Mouse (Mus musculus): ENCODE results near the gene Rpl36.

Rpl36 gene

DNA sequence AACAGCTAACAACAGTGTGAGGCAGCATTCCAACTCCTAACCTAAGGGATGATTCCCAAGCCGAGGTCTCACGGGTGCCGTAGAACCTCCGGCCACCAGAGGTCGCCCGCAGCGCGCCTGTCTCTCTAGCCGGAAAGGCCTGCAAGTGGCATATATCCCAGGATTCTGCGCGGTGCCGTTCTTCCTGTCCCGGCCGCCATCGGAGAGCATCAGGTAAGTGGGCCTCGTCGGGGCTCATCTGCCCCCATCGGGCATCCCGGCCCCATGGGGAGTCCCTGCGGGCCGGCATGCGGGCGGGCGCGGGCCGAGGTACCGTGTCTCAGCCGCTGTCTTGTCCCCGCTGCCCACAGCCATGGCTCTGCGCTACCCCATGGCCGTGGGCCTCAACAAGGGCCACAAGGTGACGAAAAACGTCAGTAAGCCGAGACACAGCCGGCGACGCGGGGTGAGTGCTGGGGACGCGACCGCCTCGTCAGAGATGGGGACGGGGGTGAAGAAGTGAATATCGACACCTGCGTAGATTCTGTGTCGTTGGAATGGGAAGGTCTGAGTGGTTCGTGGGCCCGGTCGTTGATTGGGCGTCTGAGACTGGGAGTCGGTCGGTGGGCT lies at the start of gene Rpl36:
Gene Rpl36, plus strand, starts transcription at position 181 of the 609 bp plus-strand sequence.
- DNase-seq (ENCODE audit: low read depth, low spot score), result peak; percentile 96

DNA sequence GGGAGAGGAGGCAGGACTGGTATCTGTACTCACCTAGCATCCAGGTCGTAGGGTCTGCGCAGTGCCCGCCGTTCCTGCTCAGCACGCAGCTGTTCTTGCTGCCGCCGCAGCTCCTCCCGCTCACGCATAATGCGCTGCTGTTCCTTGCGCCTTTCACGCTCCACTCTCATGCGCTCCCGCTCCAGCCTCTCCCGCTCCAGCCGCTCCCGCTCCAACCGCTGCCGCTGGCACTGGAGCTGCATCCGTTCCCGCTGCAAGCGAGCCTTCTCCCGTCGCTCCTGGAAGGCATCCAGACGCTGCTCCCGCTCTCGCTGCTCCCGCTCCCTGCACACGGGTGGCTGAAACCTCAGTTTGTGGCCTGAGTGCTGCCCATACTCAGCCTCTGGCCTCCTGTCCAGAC lies 46.9 kb upstream of the Rpl36 start:
- peak; percentile 51 for DNase-seq (ENCODE audit: low read depth, low spot score)

- DNase-seq (ENCODE audit: low read depth, low spot score), result no peak
Measured at GRCm38 (mm10) chr17:56566918-56567317, 46.3 kb upstream of the Rpl36 start.

DNA sequence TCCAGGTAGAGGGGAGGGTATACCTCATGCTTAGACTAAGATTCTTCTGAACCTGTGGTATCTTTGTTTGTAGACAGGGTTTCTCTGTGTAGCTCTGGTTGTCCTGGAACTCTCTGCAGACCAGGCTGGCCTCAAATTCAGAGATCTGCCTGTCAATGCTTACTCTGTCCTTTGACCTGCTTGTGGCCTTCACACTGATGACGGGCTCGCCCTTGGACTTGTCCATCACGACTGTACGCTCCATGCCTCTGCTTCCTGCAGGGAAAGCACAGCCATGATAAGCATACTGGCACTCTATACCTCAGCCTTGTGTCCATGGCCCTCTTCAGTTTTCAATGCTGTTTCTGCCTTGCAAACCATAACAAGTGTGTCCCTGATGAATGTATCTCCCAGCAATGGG lies 45.8 kb upstream of the Rpl36 start:
- DNase-seq (ENCODE audit: low read depth, low spot score), result no peak

DNA sequence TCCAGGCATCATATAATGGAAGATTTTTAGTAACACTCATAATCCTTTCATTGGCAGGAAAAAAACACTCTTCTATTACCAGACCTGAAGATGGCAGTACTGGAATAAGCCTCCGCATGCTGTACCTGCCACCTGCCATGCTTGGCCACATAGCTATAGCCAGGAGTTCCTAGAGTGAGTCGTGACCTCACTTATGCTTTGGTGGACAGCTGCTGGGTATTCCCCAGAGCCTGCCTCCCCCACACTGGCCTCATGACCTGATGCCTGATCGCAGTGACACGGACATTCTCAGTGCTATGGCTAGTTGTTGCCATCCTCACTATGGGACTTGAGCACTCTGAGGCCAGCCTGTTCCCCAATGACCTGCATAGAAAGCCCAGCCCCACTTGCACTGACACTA lies 42.9 kb upstream of the Rpl36 start:
- DNase-seq (ENCODE audit: low read depth, low spot score), result no peak

- DNase-seq (ENCODE audit: low read depth, low spot score), result no peak
Measured at GRCm38 (mm10) chr17:56572154-56572553, 41.1 kb upstream of the Rpl36 start.

DNA sequence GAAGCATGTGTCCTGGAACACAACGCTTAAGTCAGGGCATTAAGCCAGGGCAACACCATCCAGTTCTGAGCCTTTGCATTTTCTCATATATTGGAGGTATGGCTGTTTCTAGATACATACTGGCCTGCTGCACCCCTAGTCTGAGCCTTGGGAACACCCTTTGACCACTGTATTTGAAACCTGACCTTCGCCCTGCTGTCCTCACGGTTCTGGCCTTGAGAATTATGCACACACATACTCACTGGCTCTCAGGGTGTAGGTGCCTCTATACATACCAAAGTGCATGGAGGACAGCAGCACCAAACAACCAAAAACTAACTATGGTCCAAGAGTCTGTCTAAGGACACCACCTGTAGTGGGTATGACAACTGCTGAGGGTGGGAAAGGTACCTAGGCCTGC lies 40.3 kb upstream of the Rpl36 start:
- no peak for DNase-seq (ENCODE audit: low read depth, low spot score)

GRCm38 (mm10) chr17:56583071-56583470 lies 30.1 kb upstream of the Rpl36 start:
- no peak for DNase-seq (ENCODE audit: low read depth, low spot score)

GRCm38 (mm10) chr17:56583611-56584256 lies 29.5 kb upstream of the Rpl36 start:
- no peak for DNase-seq (ENCODE audit: low read depth, low spot score)

DNA sequence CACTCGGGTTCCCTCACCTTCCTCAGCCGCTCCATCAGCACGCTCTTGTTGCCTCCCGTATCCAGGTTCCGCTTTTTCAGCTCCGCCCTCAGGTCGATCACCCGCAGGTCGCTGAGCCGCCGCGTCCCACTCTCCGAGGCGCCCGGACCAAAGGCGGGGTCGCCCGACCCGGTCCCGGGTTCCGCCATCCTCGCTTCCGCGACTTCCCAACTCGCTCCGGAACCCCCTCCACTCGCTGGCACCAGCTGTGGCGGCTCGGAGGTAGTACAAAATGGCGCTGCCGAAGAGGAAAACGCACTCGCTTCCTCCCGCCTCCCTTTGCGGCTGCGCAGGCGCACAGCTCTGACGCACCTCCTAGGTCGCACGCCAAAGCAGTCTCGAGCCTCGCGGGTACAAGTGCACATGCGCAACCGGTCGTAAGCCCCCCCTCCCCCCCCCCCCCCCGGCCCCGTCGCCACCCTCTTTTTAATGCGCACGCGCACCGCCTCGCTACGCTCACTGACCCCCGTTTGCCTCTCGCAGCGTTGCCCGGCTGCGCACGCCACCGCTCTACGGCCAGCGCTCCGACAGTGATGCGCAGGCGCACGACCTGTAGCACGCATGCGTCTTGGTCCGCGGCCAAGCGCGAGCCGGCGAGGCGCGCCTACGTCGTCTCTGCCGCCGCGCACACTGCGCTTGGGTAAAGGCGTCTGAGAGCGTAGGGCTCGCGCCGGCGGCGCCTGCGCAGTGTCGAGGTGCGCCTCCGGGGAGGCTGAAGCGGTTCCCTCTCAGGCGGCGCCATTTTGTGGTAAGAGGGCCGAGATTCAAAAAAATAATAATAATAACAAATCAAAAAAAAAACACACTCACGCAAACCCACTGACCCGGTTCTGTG lies 28.7 kb upstream of the Rpl36 start, which contains the start of the genes Safb2 and Safb:
Gene Safb2, minus strand, starts transcription at position 329 of the 874 bp plus-strand sequence.
Gene Safb, plus strand, starts transcription at position 569 of the 874 bp plus-strand sequence.
- DNase-seq (ENCODE audit: low read depth, low spot score), result peak; percentile 100

- peak; percentile 46 for DNase-seq (ENCODE audit: low read depth, low spot score)
Measured at GRCm38 (mm10) chr17:56585171-56585821, 27.9 kb upstream of the Rpl36 start.

- no peak for DNase-seq (ENCODE audit: low read depth, low spot score)
Measured at GRCm38 (mm10) chr17:56587773-56588172, 25.4 kb upstream of the Rpl36 start.

- DNase-seq (ENCODE audit: low read depth, low spot score), result no peak
Measured at GRCm38 (mm10) chr17:56588921-56589320, 24.3 kb upstream of the Rpl36 start.

GRCm38 (mm10) chr17:56592553-56592952 lies 20.7 kb upstream of the Rpl36 start:
- no peak for DNase-seq (ENCODE audit: low read depth, low spot score)

- no peak for DNase-seq (ENCODE audit: low read depth, low spot score)
Measured at GRCm38 (mm10) chr17:56593527-56594271, 19.5 kb upstream of the Rpl36 start.

DNA sequence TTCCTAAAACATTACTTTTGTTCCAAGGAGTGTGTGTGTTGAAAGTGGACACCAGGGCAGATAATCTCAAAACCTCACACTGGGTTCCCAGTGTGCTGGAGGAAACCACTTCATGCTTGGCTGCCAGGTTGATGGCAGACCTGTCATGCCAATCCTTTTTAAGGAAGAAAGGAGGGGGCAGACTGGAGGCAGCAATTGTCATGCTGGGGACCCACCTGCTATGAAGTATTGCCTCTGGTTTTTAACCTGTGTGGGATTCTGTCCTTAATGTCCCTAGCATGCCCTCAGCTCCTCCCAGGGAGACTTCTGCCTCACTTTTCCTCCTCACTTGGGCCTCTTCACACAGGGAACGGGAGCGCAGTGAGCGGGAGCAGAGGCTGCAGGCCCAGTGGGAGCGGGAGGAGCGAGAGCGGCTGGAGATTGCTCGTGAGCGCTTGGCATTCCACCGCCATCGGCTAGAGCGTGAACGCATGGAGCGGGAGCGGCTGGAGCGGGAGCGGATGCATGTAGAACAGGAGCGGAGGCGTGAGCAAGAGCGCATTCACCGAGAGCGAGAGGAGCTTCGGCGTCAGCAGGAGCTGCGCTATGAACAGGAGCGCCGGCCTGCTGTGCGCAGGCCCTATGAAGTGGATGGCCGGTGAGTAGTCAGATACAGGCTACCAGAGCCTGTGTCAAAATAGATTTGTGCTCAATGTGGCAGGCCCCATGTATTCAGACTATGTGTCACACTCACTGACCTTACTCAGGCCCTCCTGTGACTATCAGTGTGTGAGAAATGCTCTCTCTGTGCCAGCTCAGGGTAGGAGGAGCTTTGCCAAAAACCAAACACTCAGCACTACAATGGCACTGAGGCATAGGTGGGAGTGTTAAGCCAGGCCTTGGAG lies 9.8 kb upstream of the Rpl36 start:
- peak; percentile 69 for DNase-seq (ENCODE audit: low read depth, low spot score)

- DNase-seq (ENCODE audit: low read depth, low spot score), result no peak
Measured at GRCm38 (mm10) chr17:56604070-56604380, 9.2 kb upstream of the Rpl36 start.

- DNase-seq (ENCODE audit: low read depth, low spot score), result no peak
Measured at GRCm38 (mm10) chr17:56604422-56604821, 8.8 kb upstream of the Rpl36 start.

DNA sequence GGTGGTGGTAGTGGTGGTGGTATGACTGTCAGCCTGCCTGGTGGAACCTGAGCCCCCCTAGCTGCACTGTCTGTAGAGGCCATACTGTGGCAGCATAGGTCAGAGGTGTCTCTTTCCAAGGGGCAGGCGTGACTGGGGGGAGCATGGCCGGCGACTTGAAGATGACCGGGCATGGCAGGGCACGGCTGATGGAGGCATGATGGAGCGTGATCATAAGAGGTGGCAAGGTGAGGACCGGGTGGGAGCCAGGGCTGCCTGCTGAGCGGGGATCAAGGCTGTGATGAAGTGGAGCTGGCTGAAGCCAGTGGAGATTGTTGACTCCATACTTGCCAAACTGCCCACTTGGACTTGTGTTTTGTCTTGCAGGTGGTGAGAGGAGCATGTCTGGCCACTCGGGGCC lies 7.8 kb upstream of the Rpl36 start:
- DNase-seq (ENCODE audit: low read depth, low spot score), result no peak

DNA sequence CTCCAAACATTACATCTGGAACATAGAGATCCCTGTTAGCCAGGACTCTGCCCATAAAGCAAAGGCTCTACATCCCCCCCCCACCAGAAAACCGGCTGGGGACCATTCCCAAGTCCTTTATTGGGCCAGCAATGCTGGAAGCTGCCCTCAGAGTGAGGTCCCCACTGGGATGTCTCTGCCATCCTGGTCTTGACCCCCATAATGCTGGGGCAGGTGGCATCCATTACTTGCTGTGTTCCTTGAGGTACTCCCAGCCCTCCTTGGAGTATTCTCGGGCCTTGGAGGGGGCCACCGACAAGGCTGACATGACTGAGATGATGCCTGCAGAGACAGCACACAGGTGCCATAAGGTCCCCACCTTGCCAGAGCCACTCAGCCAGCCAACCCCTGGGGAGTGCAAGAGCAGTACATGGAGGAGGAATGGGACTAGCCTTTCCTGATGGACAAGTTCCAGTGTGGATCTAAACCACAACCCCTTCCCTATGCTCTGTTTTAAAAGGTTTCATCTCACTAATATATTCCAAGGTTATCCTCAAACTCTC lies 5.6 kb upstream of the Rpl36 start:
- DNase-seq (ENCODE audit: low read depth, low spot score), result no peak
